Mouse (Mus musculus): ENCODE measurements around the gene Naif1.

Gene Naif1

DNA sequence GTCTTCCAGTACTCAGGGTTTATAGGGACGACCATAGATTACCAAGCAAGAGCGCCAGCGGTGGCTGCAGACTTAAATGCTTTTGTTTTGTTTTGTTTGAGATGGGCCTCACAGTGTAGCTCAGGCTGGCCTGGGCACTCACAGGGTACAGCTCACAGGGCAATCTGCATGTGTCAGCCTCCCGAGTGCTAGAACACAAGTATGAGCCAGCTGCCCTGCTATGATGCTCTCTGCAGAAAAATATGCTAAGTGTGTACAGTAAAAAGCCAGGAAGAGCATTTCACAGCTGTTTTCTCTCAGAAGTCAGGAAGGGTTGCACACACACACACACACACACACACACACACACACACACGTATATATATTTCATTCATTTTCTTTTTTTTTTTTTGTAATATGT lies 50.2 kb downstream of the Naif1 start:
- DNase-seq (ENCODE audit: low spot score in 2 of 2), result no peak

DNA sequence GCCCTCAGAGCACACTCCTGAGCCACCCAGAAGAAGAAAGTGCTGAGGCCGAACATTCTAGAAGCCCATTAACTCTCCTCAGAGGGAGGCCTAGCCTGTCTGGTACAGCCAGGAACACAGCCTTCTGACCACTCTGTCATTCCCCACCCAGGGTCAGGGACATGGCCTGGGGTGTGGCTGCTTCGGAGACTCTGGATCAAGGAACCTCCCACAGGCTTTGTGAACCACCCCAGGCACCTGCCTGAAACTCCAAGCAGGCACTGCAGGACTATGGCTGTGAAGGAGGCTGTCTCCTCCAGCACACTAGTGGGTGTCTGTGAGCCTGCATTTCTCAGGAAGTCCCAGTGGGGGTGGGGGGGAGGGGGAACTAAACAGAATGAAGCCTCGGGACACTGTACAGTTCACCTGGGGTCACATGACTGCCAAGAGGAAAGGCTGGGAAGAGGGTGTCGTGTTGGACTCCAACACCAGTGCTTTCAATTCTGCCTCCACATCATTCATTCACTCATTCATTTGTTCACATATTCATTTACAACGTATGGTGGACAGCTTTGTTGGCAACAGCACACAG lies 51.6 kb downstream of the Naif1 start:
- DNase-seq (ENCODE audit: low spot score in 2 of 2), result no peak

DNA sequence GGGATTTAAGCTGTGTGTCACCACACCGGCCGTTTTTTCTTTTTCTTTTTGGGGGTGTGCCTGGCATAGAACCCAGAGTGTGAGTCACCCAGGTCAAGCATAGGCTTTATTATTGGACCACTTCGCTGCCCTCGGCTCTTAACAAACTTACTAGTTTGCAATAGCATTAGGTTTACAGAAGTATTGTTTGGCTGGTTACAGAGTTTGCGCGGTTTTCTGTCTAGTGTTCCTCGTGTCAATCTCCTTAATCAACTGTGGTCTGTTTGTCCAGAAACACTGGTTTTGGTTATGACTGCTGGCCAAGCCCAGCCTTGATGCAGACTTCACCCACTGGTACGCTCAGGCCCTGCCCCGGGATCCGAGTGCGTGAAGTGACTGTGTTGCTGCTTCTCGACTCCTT lies 52.6 kb downstream of the Naif1 start:
- DNase-seq (ENCODE audit: low spot score in 2 of 2), result no peak

DNA sequence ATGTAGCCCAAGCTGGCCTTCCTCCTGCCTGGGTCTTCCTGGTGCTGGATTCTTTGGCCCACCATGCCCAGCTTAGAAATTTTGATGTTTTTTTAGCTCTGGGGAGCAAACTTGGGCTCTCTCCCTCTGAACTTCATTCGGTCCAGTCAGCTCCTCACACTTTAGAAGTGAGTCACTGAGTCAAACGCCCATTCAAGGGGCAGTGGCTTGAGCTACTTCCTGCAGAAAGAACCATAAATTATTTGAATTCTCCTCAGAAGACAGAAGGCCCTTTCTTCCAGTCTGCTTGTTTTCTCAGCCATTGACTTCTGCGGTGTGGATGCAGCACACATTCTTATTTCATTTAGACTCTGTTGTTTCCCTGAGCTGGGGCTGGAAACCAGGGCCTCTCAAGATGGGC lies 53.3 kb downstream of the Naif1 start:
- no peak for DNase-seq (ENCODE audit: low spot score in 2 of 2)

DNA sequence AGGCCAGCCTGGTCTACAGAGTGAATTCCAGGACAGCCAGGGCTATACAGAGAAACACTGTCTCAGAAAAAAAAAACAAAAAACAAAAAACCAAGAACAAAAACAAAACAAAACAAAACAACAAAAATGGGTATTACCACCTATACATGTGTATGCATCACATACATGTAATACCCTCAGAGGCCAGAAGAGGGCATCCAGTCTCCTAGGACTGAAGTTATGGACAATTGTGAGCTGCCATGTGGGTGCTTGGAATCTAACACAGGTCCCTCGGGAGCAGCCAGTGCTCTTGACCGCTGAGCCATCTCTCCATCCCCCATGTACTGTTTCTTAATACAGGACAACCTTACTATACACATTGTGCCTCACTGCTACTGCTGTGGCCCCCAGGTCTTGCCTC lies 55.3 kb downstream of the Naif1 start:
- no peak for DNase-seq (ENCODE audit: low spot score in 2 of 2)

All from spleen, postnatal 36 days (tissue).